Mouse (Mus musculus) thymus, adult 2 months (tissue): Measurements from ENCODE around the gene Agbl5.

Experiments used
- CTCF ChIP-seq: fragments of 200-500 bp; IDR thresholded peaks from 2 replicates; pipeline ENCODE4 v1.5.1; 2012; ENCODE audit warnings: mild to moderate bottlenecking, control low read depth, low read length, moderate library complexity, borderline replicate concordance; ENCODE audit not compliant: control insufficient read depth, poor library complexity, insufficient read depth; ENCODE audit errors: extremely low read depth
- POLR2A ChIP-seq: fragments of 200-500 bp; IDR thresholded peaks from 2 replicates; pipeline ENCODE4 v1.6.1; 2012; ENCODE audit warnings: mild to moderate bottlenecking, low read length, control low read depth, moderate library complexity; ENCODE audit not compliant: control insufficient read depth, poor library complexity, insufficient read depth; ENCODE audit errors: extremely low read depth

DNA sequence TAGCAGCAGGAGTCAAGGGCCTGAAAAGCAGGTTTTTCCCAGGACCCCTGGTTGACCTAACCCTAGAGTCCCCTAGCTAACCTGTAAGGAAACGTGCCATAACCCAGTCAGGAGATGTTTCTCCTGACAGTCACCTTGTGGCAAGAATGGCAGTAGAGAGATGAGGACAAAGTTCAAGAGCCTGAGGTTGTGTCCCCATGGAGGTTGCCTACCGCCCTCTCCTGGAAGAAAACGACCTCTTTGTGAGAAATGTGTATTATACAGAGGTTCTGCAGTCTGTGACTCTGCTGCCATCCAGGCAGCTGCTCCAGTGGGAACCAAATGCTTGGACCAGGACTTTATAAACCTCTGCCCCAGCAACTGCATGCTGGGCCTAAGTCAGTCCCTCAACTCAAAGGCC, 32.8 kb upstream of the Agbl5 start:
- TF ChIP-seq CTCF (no peak), POLR2A (no peak)
